Mouse (Mus musculus) heart, adult 2 months (tissue): ENCODE data around the gene Fam210b. TPM values are rescaled to one million over a fixed set of nuclear protein-coding genes. Genes with fewer than 3 reads are reported as not detected.
A peak's percentile ranks its signal among the peaks of the same experiment; 100 is the strongest.

Source experiments
- DNase-seq, 2 experiments: peaks; one replicate each; pipeline ENCODE4 v3.0.0; 2021
- H3K27ac ChIP-seq: fragments of 200-600 bp; 2 replicates; pipeline ENCODE4 v1.8.1; 2022
- H3K27me3 ChIP-seq: fragments of 200-500 bp; 2 replicates; pipeline ENCODE4 v1.6.1; 2012; ENCODE audit warnings: mild to moderate bottlenecking, low read length, inconsistent platforms, mixed read lengths; ENCODE audit not compliant: control insufficient read depth, insufficient read depth
- H3K36me3 ChIP-seq: fragments of 200-500 bp; 2 replicates; pipeline ENCODE4 v1.6.1; 2012; ENCODE audit warnings: low read length, inconsistent platforms; ENCODE audit not compliant: control insufficient read depth, insufficient read depth
- H3K4me1 ChIP-seq: fragments of 200-500 bp; 2 replicates; pipeline ENCODE4 v1.6.1; 2011; ENCODE audit warnings: low read length; ENCODE audit not compliant: control insufficient read depth, insufficient read depth
- H3K4me3 ChIP-seq: fragments of 200-600 bp; 2 replicates; pipeline ENCODE4 v1.8.1; 2022
- H3K79me2 ChIP-seq: fragments of 200-500 bp; replicated peaks from 2 replicates; pipeline ENCODE4 v1.6.1; 2012; ENCODE audit warnings: mild to moderate bottlenecking, inconsistent platforms, low read length, moderate library complexity, mixed read lengths; ENCODE audit not compliant: control insufficient read depth, insufficient read depth
- H3K9ac ChIP-seq: fragments of 200-500 bp; 2 replicates; pipeline ENCODE4 v1.6.1; 2012; ENCODE audit warnings: low read depth, mild to moderate bottlenecking, control low read depth, inconsistent platforms, low read length, mixed read lengths
- CTCF ChIP-seq: fragments of 200-600 bp; IDR thresholded peaks from 2 replicates; pipeline ENCODE4 v1.8.1; 2022; ENCODE audit warnings: antibody characterized with exemption, mild to moderate bottlenecking, moderate library complexity
- EP300 ChIP-seq: fragments of 200-500 bp; IDR thresholded peaks from 2 replicates; pipeline ENCODE4 v1.6.1; 2011; ENCODE audit warnings: low read depth, low read length, control low read depth; ENCODE audit not compliant: insufficient read depth
- POLR2A ChIP-seq: fragments of 200-500 bp; IDR thresholded peaks from 2 replicates; pipeline ENCODE4 v1.6.1; 2011; ENCODE audit warnings: mild to moderate bottlenecking, low read depth, low read length, control low read depth; ENCODE audit not compliant: insufficient read depth
- WGBS: fragments of 180-500 bp; shearing (Covaris S2); methylation state at CpG from one replicate; pipeline ENCODE4 v1.1.7; 2018; 5-methylcytosine and 5-hydroxymethylcytosine counted together
- intact Hi-C: fragments of 180-260 bp; cut with DNase I; formaldehyde crosslinking; loops from one replicate; pipeline ENCODE4 v1.15.1; 2025
- polyA plus RNA-seq: library from polyadenylated mRNA; depleted of rRNA; stranded (reverse); fragments of >200 nt; gene quantifications from 2 replicates; pipeline ENCODE4 v1.2.3, GENCODE M21; 2012
- total RNA-seq, 2 experiments: library from RNA; stranded (reverse); gene quantifications; 2 replicates each; pipeline ENCODE4 v1.2.3; 2021

Gene Fam210b
- total and polyA plus RNA-seq, 3 experiments: 5.4 to 6.4 (median 6.1) TPM

- TF ChIP-seq POLR2A (no peak), CTCF (no peak), EP300 (no peak)
Observed at GRCm38 (mm10) chr2:172346034-172346929, 917 bp downstream of the Fam210b start.

GRCm38 (mm10) chr2:172346933-172347611, 1.7 kb downstream of the Fam210b start:
- TF ChIP-seq POLR2A (no peak), CTCF (no peak), EP300 (no peak)
- Histone ChIP-seq H3K9ac (no peak overlapping the region), H3K4me3 (no peak overlapping the region), H3K36me3 (no peaks in the 10 kb centered on the region), H3K27ac (no peak overlapping the region), H3K79me2 (no peaks in the 10 kb centered on the region), H3K4me1 (peaks cover 1% of the 10 kb centered on the region), H3K27me3 (no peaks in the 10 kb centered on the region)
- DNase-seq: no peak
- WGBS: 87% methylated on average over 8 of the region's 8 CpGs
- intact Hi-C loops: loop anchor here (10.0 kb wide), 1 partner anchor 98 kb away; the partner anchor contains the start of gene Rtf2

More at GRCm38 (mm10) chr2:172346034-172346929, 917 bp downstream of the Fam210b start:
- no peaks in the 10 kb centered on the region for H3K79me2 ChIP-seq
- DNase-seq: peak; percentile 54 to 55
- WGBS: 14% methylated on average over 31 of the region's 31 CpGs
- H3K27ac ChIP-seq: peak overlapping the region; percentile 65
- H3K27me3 ChIP-seq: no peaks in the 10 kb centered on the region
- peaks cover 1% of the 10 kb centered on the region for H3K4me1 ChIP-seq
- H3K36me3 ChIP-seq: no peaks in the 10 kb centered on the region
- peak overlapping the region; percentile 69 for H3K4me3 ChIP-seq
- intact Hi-C loops: loop anchor here (10.0 kb wide), 1 partner anchor 99 kb away; the partner anchor contains the start of gene Rtf2
- H3K9ac ChIP-seq: peak overlapping the region; percentile 91

GRCm38 (mm10) chr2:172348297-172348950, 3.1 kb downstream of the Fam210b start:
- H3K27me3 ChIP-seq: no peaks in the 10 kb centered on the region
- no peaks in the 10 kb centered on the region for H3K36me3 ChIP-seq
- intact Hi-C loops: loop anchor here (10.0 kb wide), 1 partner anchor 96 kb away; the partner anchor contains the start of gene Rtf2
- peaks cover 1% of the 10 kb centered on the region for H3K4me1 ChIP-seq
- DNase-seq: peak in 1 of 2 experiments; percentile 33
- H3K79me2 ChIP-seq: no peaks in the 10 kb centered on the region
- no peak overlapping the region for H3K9ac ChIP-seq
- no peak overlapping the region for H3K4me3 ChIP-seq
- no peak for TF ChIP-seq EP300
- TF ChIP-seq CTCF: no peak
- no peak for TF ChIP-seq POLR2A
- H3K27ac ChIP-seq: no peak overlapping the region
- 46% methylated on average over 3 of the region's 3 CpGs for WGBS

- H3K27ac ChIP-seq: no peak overlapping the region
- WGBS: 78% methylated on average over 14 of the region's 14 CpGs
- H3K4me1 ChIP-seq: peaks cover 1% of the 10 kb centered on the region
- H3K79me2 ChIP-seq: no peaks in the 10 kb centered on the region
- no peak overlapping the region for H3K9ac ChIP-seq
- no peak overlapping the region for H3K4me3 ChIP-seq
- TF ChIP-seq CTCF (no peak), EP300 (no peak), POLR2A (no peak)
- no peaks in the 10 kb centered on the region for H3K27me3 ChIP-seq
- no peak for DNase-seq
- H3K36me3 ChIP-seq: no peaks in the 10 kb centered on the region
- intact Hi-C loops: loop anchor here (10.0 kb wide), 1 partner anchor 95 kb away; the partner anchor contains the start of gene Rtf2
Observed at GRCm38 (mm10) chr2:172349776-172350175, 4.4 kb downstream of the Fam210b start.

GRCm38 (mm10) chr2:172350773-172351172, 5.4 kb downstream of the Fam210b start:
- Histone ChIP-seq H3K36me3 (no peaks in the 10 kb centered on the region), H3K27ac (no peak overlapping the region), H3K4me3 (no peak overlapping the region), H3K27me3 (no peaks in the 10 kb centered on the region), H3K9ac (no peak overlapping the region), H3K79me2 (no peaks in the 10 kb centered on the region), H3K4me1 (peaks cover 1% of the 10 kb centered on the region)
- WGBS: 82% methylated on average over 8 of the region's 8 CpGs
- TF ChIP-seq EP300 (no peak), CTCF (no peak), POLR2A (no peak)
- intact Hi-C loops: no loop called here
- DNase-seq: no peak
